Comparison of ENCODE assay signal across 9 mouse cellular contexts in the genomic region with DNA sequence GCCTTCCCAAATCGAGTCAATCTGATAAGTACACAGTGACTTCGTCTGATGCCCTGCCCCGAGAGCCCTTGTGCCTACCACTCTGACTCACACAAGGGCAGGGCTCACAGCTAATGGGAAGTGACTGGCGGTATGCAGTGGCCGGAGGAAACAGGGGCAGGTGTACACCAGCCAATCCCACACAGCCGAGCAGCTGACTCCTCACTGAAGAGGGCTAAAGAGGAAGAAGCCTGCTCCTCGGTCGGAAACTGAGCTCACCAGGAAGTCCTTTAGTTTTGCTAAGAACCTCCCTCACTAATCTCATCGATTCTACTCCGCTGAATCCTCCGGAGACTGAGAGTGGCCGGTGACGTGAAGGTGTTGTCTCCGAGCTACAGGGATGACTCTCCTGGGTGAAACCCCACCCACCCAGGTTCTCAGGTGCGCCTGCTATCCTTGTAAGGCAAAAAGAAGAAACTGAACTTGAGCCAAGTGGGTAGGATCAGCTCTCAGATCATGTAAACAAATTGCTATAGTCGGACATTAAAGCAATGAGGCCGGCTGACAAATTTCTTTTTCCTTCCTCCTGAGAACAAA. TPM values are rescaled to one million over a fixed set of nuclear protein-coding genes. Genes with fewer than 3 reads are reported as not detected.
DNase-seq lines count a peak whose midpoint lies in the region; ATAC-seq and TF ChIP-seq lines count a peak whose summit lies in the region.
"Had no signal": no experiment of that assay in that cellular context is flagged by ENCODE, and none has a peak within 500 bp of the region (broad histone marks: within the 10 kb centered on the region; RNA-seq: fewer than 3 reads in every experiment).

No protein-coding gene starts in this region.

- peak overlapping the region; percentile 77 for H3K27ac ChIP-seq in gastrocnemius, adult 2 months
- H3K27ac ChIP-seq in stomach, embryonic 15.5 days, result peak overlapping the region; percentile 89

- no peaks in the 10 kb centered on the region for H3K36me3 ChIP-seq in stomach, embryonic 15.5 days
- H3K36me3 ChIP-seq: G1E had no signal

- 13% methylated on average over 17 of the region's 17 CpGs for WGBS in stomach, embryonic 15.5 days

- ATAC-seq in megakaryocyte progenitor cell, adult 5-6 weeks (replicated peaks; ENCODE audit: poor library complexity), result peak; percentile 96
- peak; percentile 94 for ATAC-seq in stomach, embryonic 15.5 days (ENCODE audit: insufficient read depth, low FRiP score, low read depth)

- no peaks in the 10 kb centered on the region for H3K9me3 ChIP-seq in stomach, embryonic 15.5 days
- H3K9me3 ChIP-seq: G1E had no signal

- peak overlapping the region; percentile 53 for H3K4me2 ChIP-seq in stomach, embryonic 15.5 days

- peak; percentile 34 for DNase-seq in gastrocnemius, adult 2 months
- no peak for DNase-seq in gastrocnemius, postnatal 4 days (ENCODE audit: low spot score in 2 of 2)
- peak; percentile 46 for DNase-seq in embryo, embryonic 10.5 days (ENCODE audit: low spot score)
- peak; percentile 53 to 54 for DNase-seq in heart, postnatal 10 days
- DNase-seq in kidney, postnatal 36 days, result peak; percentile 50 to 64
- DNase-seq in left cerebral cortex, postnatal 36 days (ENCODE audit: low spot score in 2 of 2), result no peak

- TF ChIP-seq CTCF in gastrocnemius, adult 2 months (IDR thresholded peaks at IDR 0.05), result no peak

- intact Hi-C loops in gastrocnemius, adult 2 months (cut with DNase I), result no loop called here
- intact Hi-C loops in heart, postnatal 10 days (cut with DNase I), result loop anchor here (5.0 kb wide), 1 partner anchor 56 kb away; no protein-coding TSS in a partner anchor
- intact Hi-C loops in left cerebral cortex, postnatal 36 days (cut with DNase I), result no loop called here

- H3K9ac ChIP-seq in stomach, embryonic 15.5 days, result no peak overlapping the region

- peaks cover 25% of the 10 kb centered on the region; the same call in 1 of the 2 replicates for H3K4me1 ChIP-seq in stomach, embryonic 15.5 days

- H3K4me3 ChIP-seq in gastrocnemius, adult 2 months, result peak overlapping the region; percentile 52
- H3K4me3 ChIP-seq in stomach, embryonic 15.5 days (replicated peaks), result peak overlapping the region; percentile 25

- no peaks in the 10 kb centered on the region for H3K27me3 ChIP-seq in stomach, embryonic 15.5 days (replicated peaks)

RNA-seq across cellular contexts. Expression of gene Tjp2, which starts 58.2 kb away (rescaled TPM):
- total RNA-seq in gastrocnemius, adult 2 months (2021), result 1 to 10 TPM; 3.5 to 4.9 TPM
- 10 to 100 TPM; 15.8 to 19.5 TPM for total RNA-seq in gastrocnemius, postnatal 4 days (2021)
- 10 to 100 TPM; 28.3 to 33.3 TPM for total RNA-seq in heart, postnatal 10 days (2021)
- total RNA-seq in megakaryocyte progenitor cell, adult 5-6 weeks (2015), result 2.5 and 2.7 TPM in 2 replicates
- total RNA-seq in megakaryocyte progenitor cell, adult 5-6 weeks (2017), result 3.5 TPM in 2 replicates
- 34.5 and 39.2 TPM in 2 replicates for polyA plus RNA-seq in stomach, embryonic 15.5 days (2015; fragmentation: Nextera tagmentation; extraction: Ambion mirVana)
- 10 to 100 TPM; 17.1 TPM for total RNA-seq in left cerebral cortex, postnatal 36 days (2021)

Comparison
In these comparisons a context has a peak if more than half of its experiments do, and no peak if none do; other contexts are left out.
1. DNase-seq: peak in gastrocnemius, adult 2 months (single experiment), embryo, embryonic 10.5 days (single experiment), heart, postnatal 10 days (2 of 2) and kidney, postnatal 36 days (2 of 2); none in gastrocnemius, postnatal 4 days (0 of 2) and left cerebral cortex, postnatal 36 days (0 of 2).